Mouse (Mus musculus) adrenal gland, postnatal 25 days (tissue): ENCODE results near the gene Pdzd8. TPM values are rescaled to one million over a fixed set of nuclear protein-coding genes. Genes with fewer than 3 reads are reported as not detected.

Source experiments
- DNase-seq: peaks from one replicate; pipeline ENCODE4 v3.0.0; 2021; ENCODE audit warnings: mixed read lengths
- long read RNA-seq: library from polyadenylated mRNA; stranded (forward); transcript quantifications from one replicate; pipeline ENCODE4 v2.0.0, GENCODE M21; 2021
- total RNA-seq: library from RNA; stranded (reverse); gene quantifications from 2 replicates; pipeline ENCODE4 v1.2.3, GENCODE M21; 2021

Gene Pdzd8
- 34.8 and 38.9 TPM in 2 replicates for total RNA-seq
- long read RNA-seq, full-length matches to known transcripts, result 5 of 10 reads
- long read RNA-seq, partial matches to known transcripts, result 1 of 10 reads
- long read RNA-seq, other reads (novel, unspliced or antisense), result 4 of 10 reads

DNA sequence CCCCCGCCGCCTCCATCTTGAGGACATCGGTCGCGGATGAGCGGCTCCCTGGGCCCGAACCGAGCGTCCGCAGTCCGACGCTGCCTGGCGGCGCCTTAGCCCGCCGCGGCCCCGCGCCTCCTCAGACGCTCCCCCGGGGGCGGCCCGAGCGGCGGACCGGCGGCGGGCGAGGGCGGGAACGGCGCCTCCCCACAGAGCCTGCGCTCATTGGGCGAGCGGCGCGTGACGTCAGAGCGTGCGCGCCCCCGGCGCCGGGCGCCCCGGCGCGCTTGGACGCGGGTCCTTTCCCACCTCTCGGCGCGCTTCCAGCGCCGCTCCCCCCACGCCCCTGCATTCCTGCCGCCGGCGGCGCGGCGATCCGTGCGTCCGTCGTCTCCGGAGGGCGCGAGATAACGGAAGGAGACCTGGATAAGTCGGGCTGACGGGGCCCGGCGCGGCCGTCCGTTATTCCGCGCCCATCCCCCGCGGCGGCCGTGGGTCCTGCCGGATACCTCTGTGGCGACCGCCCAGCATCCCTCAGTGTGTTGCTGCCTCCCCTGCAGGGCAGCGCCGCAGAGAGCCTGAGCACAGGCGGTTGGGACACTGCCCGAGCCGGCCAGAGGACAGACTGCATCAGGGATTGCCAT is at the start of gene Pdzd8:
TSS of gene Pdzd8 (minus strand) at position 123 of the 626 bp plus-strand sequence.
- peak; percentile 92 for DNase-seq

GRCm38 (mm10) chr19:59393777-59394441 is 48.3 kb upstream of the Pdzd8 start:
- no peak for DNase-seq

GRCm38 (mm10) chr19:59388847-59389606 is 43.4 kb upstream of the Pdzd8 start:
- DNase-seq, result peak; percentile 26

GRCm38 (mm10) chr19:59388399-59388798 is 42.8 kb upstream of the Pdzd8 start:
- no peak for DNase-seq

GRCm38 (mm10) chr19:59387178-59387577 is 41.6 kb upstream of the Pdzd8 start:
- no peak for DNase-seq

- DNase-seq, result no peak
Observed at GRCm38 (mm10) chr19:59384582-59385495, 39.3 kb upstream of the Pdzd8 start.

DNA sequence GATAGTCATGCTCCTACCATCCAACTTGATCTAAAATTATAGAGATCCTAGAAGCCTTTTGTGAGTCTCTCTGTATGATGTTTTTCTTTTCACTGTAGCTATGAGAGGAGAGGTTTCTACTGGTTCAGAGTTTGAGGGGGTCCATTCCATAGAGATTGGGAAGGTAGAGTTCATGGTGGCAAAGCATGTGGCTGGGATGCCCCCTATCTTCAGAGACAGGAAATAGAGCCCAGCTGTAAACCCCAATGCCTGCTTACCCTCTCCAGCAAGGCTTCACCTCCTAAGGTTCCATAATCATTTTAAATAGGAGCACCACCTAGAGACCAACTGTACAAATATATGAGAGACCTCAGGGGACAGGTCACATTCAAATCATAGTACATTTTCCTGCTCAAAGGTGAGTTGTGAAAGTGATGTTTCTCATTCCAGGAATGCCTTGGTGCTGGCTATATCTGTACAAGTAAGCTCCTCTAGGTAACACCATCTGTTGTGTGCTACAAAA is 36.9 kb upstream of the Pdzd8 start:
- DNase-seq, result no peak

DNA sequence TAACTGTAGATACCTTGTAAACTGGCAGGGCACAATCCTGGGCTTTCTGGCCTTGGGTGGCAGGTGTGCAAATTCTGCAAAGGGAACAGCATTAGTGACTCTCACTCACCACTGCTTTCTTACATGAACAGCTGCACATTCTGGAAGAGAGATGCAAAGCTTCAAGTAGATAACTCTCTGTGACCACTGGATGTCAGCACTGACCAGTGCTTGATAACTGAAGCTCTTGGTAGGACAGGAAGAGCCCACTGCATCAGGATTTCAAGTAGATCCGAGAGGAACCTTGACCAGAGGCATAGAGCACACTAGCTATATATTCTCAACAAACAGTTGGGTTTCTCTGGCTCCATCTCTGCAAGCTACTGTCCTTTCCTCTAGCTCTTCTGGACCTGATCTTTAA is 34.4 kb upstream of the Pdzd8 start:
- no peak for DNase-seq

DNA sequence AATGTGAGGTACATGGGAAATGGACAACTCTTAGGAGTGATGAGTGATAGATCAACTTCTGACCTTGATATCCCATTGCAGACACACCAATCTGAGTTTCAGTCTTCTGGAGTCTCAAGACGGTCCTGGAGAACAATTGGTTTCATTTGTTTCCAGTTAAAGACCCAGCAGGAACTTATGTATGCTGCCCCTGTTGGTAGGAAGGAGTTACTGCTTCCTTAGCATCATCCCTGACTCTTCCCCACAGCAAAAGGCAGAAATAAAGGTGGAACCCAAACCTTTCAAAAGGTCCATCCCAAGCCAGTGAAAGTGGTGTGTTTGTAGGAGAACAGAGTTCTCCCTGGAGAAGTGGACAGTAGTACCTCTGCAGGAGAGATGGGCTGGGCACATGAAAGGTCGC is 30.9 kb upstream of the Pdzd8 start:
- no peak for DNase-seq

DNA sequence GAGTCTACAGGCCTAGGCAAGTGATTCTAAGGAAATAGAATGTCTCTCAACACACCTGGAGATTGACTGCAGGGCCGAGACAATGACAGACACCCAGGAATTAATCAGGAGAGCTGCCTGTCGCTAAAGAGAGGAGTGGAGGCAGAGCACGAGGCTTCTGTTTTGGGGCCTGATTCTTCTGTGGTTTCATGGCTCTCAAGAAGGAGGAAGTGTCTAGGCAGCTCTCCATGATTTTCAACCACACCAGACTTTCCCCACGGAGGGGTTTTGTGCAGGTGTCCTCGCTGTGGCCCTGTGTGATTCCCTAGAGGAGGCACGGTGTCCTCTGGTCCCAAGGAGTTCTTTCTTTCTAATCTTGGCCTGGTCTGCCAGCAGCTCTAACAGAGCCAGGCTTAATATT is 29.4 kb upstream of the Pdzd8 start:
- no peak for DNase-seq

DNA sequence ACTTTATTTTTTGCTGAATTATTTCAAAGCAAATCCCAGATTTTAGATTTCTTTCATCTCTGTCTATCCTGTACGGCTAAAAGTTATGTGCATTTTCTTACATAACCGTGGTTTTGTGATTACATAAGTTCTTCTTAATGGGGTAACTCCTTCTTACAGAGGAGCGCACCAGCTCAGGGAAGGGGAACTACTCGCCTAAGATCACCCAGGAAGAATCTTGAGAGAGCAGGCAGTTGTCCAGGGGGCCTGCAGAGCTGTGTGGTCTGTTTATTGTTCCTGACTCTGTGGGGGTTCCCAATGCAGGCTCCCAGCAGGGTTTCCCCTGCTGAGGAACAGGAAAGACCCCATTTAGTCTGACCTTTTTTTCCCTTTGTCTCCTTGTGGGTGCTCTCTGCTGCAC is 27.3 kb upstream of the Pdzd8 start:
- DNase-seq, result no peak

DNA sequence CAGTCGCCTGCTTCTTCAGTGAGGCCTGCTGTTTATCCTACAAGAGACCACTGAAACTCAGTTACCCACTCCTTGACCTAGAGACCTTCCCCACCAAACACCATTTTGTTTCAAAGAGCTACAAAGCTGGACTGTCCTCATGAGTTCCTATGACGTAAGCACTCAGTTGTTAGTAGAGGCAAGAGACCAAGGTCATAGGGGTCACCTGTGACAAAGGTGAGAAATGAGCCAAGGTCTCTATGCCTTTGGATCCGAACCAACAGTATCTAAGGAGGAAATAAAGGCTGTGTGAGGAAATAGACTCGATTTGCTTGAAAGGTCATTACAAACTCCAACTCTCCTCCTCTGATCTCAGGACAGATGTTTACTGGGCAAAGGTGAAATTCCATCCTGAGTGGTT is 25.4 kb upstream of the Pdzd8 start:
- no peak for DNase-seq

GRCm38 (mm10) chr19:59367892-59368291 is 22.3 kb upstream of the Pdzd8 start:
- no peak for DNase-seq

- no peak for DNase-seq
Observed at GRCm38 (mm10) chr19:59366724-59367123, 21.1 kb upstream of the Pdzd8 start.

- DNase-seq, result no peak
Observed at GRCm38 (mm10) chr19:59363666-59364065, 18.1 kb upstream of the Pdzd8 start.

DNA sequence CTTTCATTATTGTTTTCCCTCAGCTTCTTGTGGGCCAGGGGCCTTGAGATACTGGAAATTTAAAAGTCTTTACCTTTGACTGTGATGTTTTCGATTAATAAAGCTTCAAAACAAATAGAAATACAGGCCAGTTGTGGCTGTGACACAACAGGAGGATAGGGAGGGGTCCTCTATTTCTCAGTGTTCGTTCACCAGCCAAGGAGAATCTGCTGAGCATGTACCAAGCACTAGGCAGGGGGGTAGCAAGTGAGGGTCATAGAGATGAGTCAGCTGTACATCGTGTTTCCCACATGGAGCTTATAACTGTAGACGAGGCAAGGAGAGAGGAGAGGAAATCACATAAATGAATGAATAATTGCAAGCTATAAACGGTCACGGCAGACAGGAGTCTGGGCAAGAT is 17.1 kb upstream of the Pdzd8 start:
- no peak for DNase-seq

DNA sequence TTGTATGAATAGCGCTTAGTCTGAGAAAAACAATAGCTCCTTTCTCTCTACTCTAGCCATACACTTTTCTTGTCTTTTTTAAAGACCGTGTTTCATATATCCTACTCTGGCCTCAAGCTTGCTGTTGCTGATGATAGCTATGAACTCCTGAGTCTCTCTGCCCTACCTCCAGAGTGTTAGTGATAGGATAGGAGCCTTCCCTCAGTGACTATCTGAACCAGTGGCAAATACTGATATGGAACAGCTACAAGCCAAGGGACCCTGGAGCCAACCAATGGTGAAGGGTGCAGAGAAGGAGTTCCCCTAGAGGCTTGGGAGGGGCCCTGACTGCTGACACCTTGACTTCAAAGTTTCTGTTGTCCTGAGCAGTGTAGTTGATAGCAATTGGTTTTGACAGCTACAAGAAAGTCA is 14.9 kb upstream of the Pdzd8 start:
- DNase-seq, result no peak

DNA sequence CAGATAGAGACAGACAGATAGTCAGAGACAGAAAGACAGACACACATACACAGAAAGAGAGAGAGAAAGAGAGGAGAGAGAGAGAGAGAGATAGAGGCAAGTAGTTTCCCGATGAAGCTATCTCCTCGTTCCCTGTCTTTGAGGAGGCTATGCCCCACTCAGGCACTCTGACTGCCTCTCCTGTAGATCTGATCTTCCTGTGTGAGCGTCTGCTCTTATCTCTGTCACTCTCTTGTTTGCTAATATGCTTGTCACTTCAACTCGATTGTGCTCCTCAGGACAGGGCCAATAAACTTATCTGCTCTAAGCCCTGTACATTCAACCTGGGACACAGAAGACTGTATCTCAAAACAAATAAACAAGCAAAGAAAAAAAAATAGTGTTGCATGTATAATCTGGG is 13.6 kb upstream of the Pdzd8 start:
- DNase-seq, result no peak

- no peak for DNase-seq
Observed at GRCm38 (mm10) chr19:59357878-59358277, 12.3 kb upstream of the Pdzd8 start.

DNA sequence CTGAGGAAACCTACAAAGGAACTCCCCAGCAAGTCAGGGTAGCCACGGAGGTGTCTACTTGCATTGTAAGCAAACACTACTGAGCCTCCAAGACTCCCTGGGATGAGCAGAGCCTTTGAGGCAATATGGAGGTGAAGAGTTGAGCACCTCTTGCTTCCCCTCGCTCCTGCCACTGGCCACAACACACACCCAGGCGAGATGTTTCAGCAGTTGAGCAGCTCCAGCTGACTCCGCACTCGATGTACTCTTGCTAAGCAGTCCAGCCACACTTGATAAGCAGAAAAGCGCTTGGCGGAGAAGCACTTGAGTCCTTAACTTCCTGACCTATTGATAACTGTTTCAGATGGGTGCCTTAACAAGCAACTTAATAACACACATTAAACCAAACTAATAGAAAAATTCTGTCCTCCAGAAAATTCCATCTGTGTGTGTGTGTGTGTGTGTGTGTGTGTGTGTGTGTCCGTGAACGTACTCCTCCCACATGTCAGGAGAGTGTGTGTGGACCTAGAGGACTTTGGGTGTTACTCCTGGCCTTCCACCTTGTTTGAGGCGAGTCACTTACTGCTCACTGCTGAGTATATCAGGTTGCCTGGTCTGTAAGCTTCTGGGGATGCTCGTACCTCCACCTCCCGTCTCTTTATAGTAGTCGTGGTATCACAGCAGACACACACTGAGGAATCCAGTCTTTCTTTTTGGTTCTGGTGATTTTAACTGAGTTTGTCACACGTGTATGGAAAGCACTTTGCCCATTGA is 11.4 kb upstream of the Pdzd8 start:
- DNase-seq, result no peak

GRCm38 (mm10) chr19:59356388-59356787 is 10.8 kb upstream of the Pdzd8 start:
- DNase-seq, result no peak
